Mouse (Mus musculus) ES-E14 (cell line): Measurements from ENCODE around the gene Pfdn4. TPM values are rescaled to one million over a fixed set of nuclear protein-coding genes. Genes with fewer than 3 reads are reported as not detected.

Source experiments
- DNase-seq: peaks from one replicate; pipeline ENCODE4 v3.0.0-alpha.2; 2013; ENCODE audit warnings: low read depth, low spot score
- H3K27ac ChIP-seq: 2 replicates; pipeline ENCODE4 v1.5.1; 2012; ENCODE audit warnings: low read depth, mild to moderate bottlenecking, low read length, moderate library complexity, mixed read lengths; ENCODE audit not compliant: poor library complexity, insufficient read depth, severe bottlenecking
- H3K36me3 ChIP-seq: 2 replicates; pipeline ENCODE4 v1.6.1; 2012; ENCODE audit warnings: mild to moderate bottlenecking, low read length, moderate library complexity, mixed read lengths; ENCODE audit not compliant: control insufficient read depth, poor library complexity, insufficient read depth, severe bottlenecking
- H3K4me1 ChIP-seq, 2 experiments: fragments of 150-350 bp in 1 of 2; sonication (generic) in 1 of 2; 2 replicates each; pipeline ENCODE4 v1.6.1; 2012; ENCODE audit warnings: low read length in 2 of 2, mild to moderate bottlenecking in 1 of 2, mixed read lengths in 1 of 2; ENCODE audit not compliant: control insufficient read depth in 2 of 2, insufficient read depth in 2 of 2, poor library complexity in 1 of 2
- H3K4me3 ChIP-seq, 2 experiments: fragments of 150-350 bp in 1 of 2; sonication (generic) in 1 of 2; 2 replicates each; pipeline ENCODE4 v1.5.1; 2012; ENCODE audit warnings: low read length in 2 of 2, low read depth in 1 of 2, mild to moderate bottlenecking in 1 of 2, mixed read lengths in 1 of 2; ENCODE audit not compliant: insufficient read depth in 1 of 2, poor library complexity in 1 of 2, severe bottlenecking in 1 of 2
- H3K9ac ChIP-seq: 2 replicates; pipeline ENCODE4 v1.6.1; 2012; ENCODE audit warnings: low read depth, mild to moderate bottlenecking, low read length, mixed read lengths; ENCODE audit not compliant: poor library complexity, insufficient read depth, severe bottlenecking
- H3K9me3 ChIP-seq: fragments of 150-350 bp; sonication (generic); 2 replicates; pipeline ENCODE4 v1.6.1; 2012; ENCODE audit warnings: low read depth, mild to moderate bottlenecking, low read length; ENCODE audit not compliant: control insufficient read depth, insufficient read depth
- CHD2 ChIP-seq: IDR thresholded peaks from 2 replicates; pipeline ENCODE4 v1.6.1; 2014; ENCODE audit warnings: mild to moderate bottlenecking, low read depth, low read length, inconsistent platforms
- HCFC1 ChIP-seq: IDR thresholded peaks from 2 replicates; pipeline ENCODE4 v1.6.1; 2012; ENCODE audit warnings: low read length, inconsistent platforms, borderline replicate concordance; ENCODE audit not compliant: insufficient read depth
- MAFK ChIP-seq: IDR thresholded peaks from 2 replicates; pipeline ENCODE4 v1.6.1; 2014; ENCODE audit warnings: mild to moderate bottlenecking, low read depth, low read length, inconsistent platforms; ENCODE audit not compliant: insufficient read depth
- ZC3H11A ChIP-seq: IDR thresholded peaks from 2 replicates; pipeline ENCODE4 v1.6.1; 2012; ENCODE audit warnings: low read depth, mild to moderate bottlenecking, inconsistent platforms, low read length, borderline replicate concordance
- ZNF384 ChIP-seq: IDR thresholded peaks from 2 replicates; pipeline ENCODE4 v1.6.1; 2012; ENCODE audit warnings: low read depth, low read length, inconsistent platforms
- in situ Hi-C, 2 experiments: fragments of 600-800 bp; cut with MboI; formaldehyde crosslinking; loops; one replicate each; pipeline ENCODE4 v1.15.1; 2025; ENCODE audit warnings: low sequenced_read_pairs in 2 of 2, inconsistent platforms in 1 of 2; ENCODE audit not compliant: unreplicated experiment in 2 of 2
- total RNA-seq: library from RNA; depleted of rRNA; stranded (reverse); fragments of 300-350 nt; gene quantifications from 2 replicates; pipeline ENCODE4 v1.2.3, GENCODE M21; 2012

Gene Pfdn4
- total RNA-seq, 1 experiment = 72.6 TPM

GRCm38 (mm10) chr2:170545745-170546144 lies 49.5 kb downstream of the Pfdn4 start:
- TF ChIP-seq HCFC1 (no peak), MAFK (no peak), CHD2 (no peak), ZC3H11A (no peak), ZNF384 (no peak)
- no peaks in the 10 kb centered on the region for H3K36me3 ChIP-seq
- DNase-seq = no peak
- no peak overlapping the region for H3K9ac ChIP-seq
- in situ Hi-C loops = no loop called here
- H3K9me3 ChIP-seq = no peaks in the 10 kb centered on the region
- no peak overlapping the region for H3K4me3 ChIP-seq
- H3K27ac ChIP-seq = no peak overlapping the region
- peaks cover 6 to 7% of the 10 kb centered on the region in 2 experiments; a peak in 3 of 4 replicates for H3K4me1 ChIP-seq

GRCm38 (mm10) chr2:170547526-170547925 lies 51.3 kb downstream of the Pfdn4 start:
- in situ Hi-C loops = no loop called here

GRCm38 (mm10) chr2:170548046-170548445 lies 51.8 kb downstream of the Pfdn4 start:
- Histone ChIP-seq H3K4me3 (no peak overlapping the region), H3K4me1 (peaks cover 7 to 14% of the 10 kb centered on the region in 2 experiments; a peak in 3 of 4 replicates), H3K9me3 (no peaks in the 10 kb centered on the region), H3K36me3 (no peaks in the 10 kb centered on the region), H3K9ac (no peak overlapping the region), H3K27ac (no peak overlapping the region)
- no peak for DNase-seq
- in situ Hi-C loops = no loop called here
- TF ChIP-seq ZNF384 (no peak), MAFK (no peak), ZC3H11A (no peak), CHD2 (no peak)

More at GRCm38 (mm10) chr2:170547526-170547925, 51.3 kb downstream of the Pfdn4 start:
- H3K9me3 ChIP-seq = no peaks in the 10 kb centered on the region
- H3K9ac ChIP-seq = no peak overlapping the region
- no peak overlapping the region for H3K4me3 ChIP-seq
- no peak overlapping the region for H3K27ac ChIP-seq
- DNase-seq = no peak
- TF ChIP-seq MAFK (no peak), ZNF384 (no peak), HCFC1 (no peak), ZC3H11A (no peak), CHD2 (no peak)
- peaks cover 7 to 14% of the 10 kb centered on the region in 2 experiments; a peak in 3 of 4 replicates for H3K4me1 ChIP-seq
- H3K36me3 ChIP-seq = no peaks in the 10 kb centered on the region

GRCm38 (mm10) chr2:170549146-170549545 lies 52.9 kb downstream of the Pfdn4 start:
- Histone ChIP-seq H3K36me3 (no peaks in the 10 kb centered on the region), H3K4me3 (no peak overlapping the region), H3K27ac (no peak overlapping the region), H3K9ac (no peak overlapping the region), H3K4me1 (peaks cover 7 to 19% of the 10 kb centered on the region in 2 experiments; a peak in 3 of 4 replicates), H3K9me3 (no peaks in the 10 kb centered on the region)
- DNase-seq = no peak
- TF ChIP-seq ZC3H11A (no peak), MAFK (no peak), HCFC1 (no peak), ZNF384 (no peak), CHD2 (no peak)
- in situ Hi-C loops = no loop called here

- Histone ChIP-seq H3K9me3 (no peaks in the 10 kb centered on the region), H3K27ac (no peak overlapping the region), H3K4me3 (no peak overlapping the region), H3K4me1 (peaks cover 7 to 19% of the 10 kb centered on the region in 2 experiments; a peak in 3 of 4 replicates), H3K9ac (no peak overlapping the region), H3K36me3 (no peaks in the 10 kb centered on the region)
- DNase-seq = no peak
- in situ Hi-C loops = no loop called here
- no peak for TF ChIP-seq MAFK
These were observed 54.0 kb downstream of the Pfdn4 start for GRCm38 (mm10) chr2:170550240-170550639.
